Mouse (Mus musculus) embryonic facial prominence, embryonic 12.5 days (tissue): ENCODE data around the gene Asxl1. TPM values are rescaled to one million over a fixed set of nuclear protein-coding genes. Genes with fewer than 3 reads are reported as not detected.

Experiments used
- ATAC-seq: fragments of 200-750 bp; cut with Nextera tagmentation; 2 replicates; pipeline ENCODE4 v1.8.0; 2017; ENCODE audit not compliant: insufficient number of reproducible peaks, insufficient read depth, low FRiP score, low TSS enrichment
- H3K27ac ChIP-seq: fragments of 300-500 bp; sonication (generic); 2 replicates; pipeline ENCODE4 v1.5.1; 2016; ENCODE audit warnings: mild to moderate bottlenecking
- H3K27me3 ChIP-seq: fragments of 300-500 bp; sonication (generic); 2 replicates; pipeline ENCODE4 v1.6.1; 2016; ENCODE audit warnings: mild to moderate bottlenecking, moderate library complexity
- H3K36me3 ChIP-seq: fragments of 300-500 bp; sonication (generic); 2 replicates; pipeline ENCODE4 v1.6.1; 2016; ENCODE audit warnings: mild to moderate bottlenecking
- H3K4me1 ChIP-seq: fragments of 300-500 bp; sonication (generic); 2 replicates; pipeline ENCODE4 v1.6.1; 2016
- H3K4me2 ChIP-seq: fragments of 300-500 bp; sonication (generic); replicated peaks from 2 replicates; pipeline ENCODE4 v1.6.1; 2016; ENCODE audit warnings: mild to moderate bottlenecking, moderate library complexity
- H3K4me3 ChIP-seq: fragments of 300-500 bp; sonication (generic); 2 replicates; pipeline ENCODE4 v1.5.1; 2016; ENCODE audit warnings: mild to moderate bottlenecking
- H3K9ac ChIP-seq: fragments of 300-500 bp; sonication (generic); 2 replicates; pipeline ENCODE4 v1.6.1; 2016; ENCODE audit warnings: mild to moderate bottlenecking, moderate library complexity
- H3K9me3 ChIP-seq: fragments of 300-500 bp; sonication (generic); 2 replicates; pipeline ENCODE4 v1.6.1; 2016; ENCODE audit warnings: mild to moderate bottlenecking, moderate library complexity
- WGBS: fragments of 180-500 bp; shearing (Covaris S2); methylation state at CpG from one replicate; pipeline ENCODE4 v1.1.7; 2016; 5-methylcytosine and 5-hydroxymethylcytosine counted together
- polyA plus RNA-seq: library from polyadenylated mRNA; unstranded; fragments of >200 nt; fragmentation: Nextera tagmentation; extraction: Ambion mirVana; gene quantifications from 2 replicates; pipeline ENCODE4 v1.2.1, GENCODE M21; 2016

Asxl1 gene
- polyA plus RNA-seq, 1 experiment from 2014 or later: 19.1 TPM

DNA sequence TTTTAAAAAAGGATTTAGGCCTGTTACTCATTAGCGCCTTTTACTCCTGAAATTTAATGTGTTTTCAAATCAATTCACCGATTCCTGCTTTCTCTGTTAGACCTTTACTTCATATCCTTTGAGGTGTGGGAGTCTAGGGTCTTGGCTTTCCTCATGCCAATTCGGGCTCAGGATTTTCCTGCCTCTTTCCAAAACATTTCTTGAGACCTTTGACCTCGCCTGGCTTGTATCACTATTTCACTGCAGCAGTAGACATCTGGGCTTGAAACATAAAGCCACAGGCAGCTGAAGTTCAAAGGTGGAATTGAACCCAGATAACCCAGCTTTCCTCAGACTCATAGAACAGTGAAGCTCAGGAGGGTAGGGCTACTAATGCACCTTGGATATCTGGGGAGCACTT lies 100.8 kb downstream of the Asxl1 start:
- peak overlapping the region; percentile 85 for H3K4me2 ChIP-seq
- 13% methylated on average over 4 of the region's 4 CpGs for WGBS
- peak overlapping the region; percentile 97; the same call in 1 of the 2 replicates for H3K27ac ChIP-seq
- H3K27me3 ChIP-seq: no peaks in the 10 kb centered on the region
- H3K36me3 ChIP-seq: no peaks in the 10 kb centered on the region
- peaks cover 25% of the 10 kb centered on the region for H3K4me1 ChIP-seq
- H3K9me3 ChIP-seq: no peaks in the 10 kb centered on the region
- H3K9ac ChIP-seq: no peak overlapping the region
- no peak overlapping the region for H3K4me3 ChIP-seq
- ATAC-seq: no peak

DNA sequence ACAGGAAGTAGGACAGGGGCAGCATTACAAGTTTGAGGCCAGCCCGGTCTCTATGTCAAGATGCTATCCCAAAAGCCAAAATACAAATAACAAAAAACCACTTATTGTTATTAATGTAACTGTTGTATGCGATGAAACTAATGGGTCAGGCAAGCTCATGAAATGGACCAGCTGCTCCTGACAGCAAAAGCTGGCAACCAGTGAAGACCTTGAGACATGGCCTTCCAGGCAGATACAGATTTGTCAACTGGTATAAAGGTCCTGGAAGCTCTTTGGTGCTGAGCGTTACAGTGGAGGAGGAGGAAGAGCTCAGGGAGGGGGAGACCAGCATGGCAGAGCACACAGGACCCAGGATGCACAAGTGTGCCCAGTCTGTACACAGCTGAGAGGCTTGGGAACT lies 102.1 kb downstream of the Asxl1 start:
- no peak overlapping the region for H3K4me3 ChIP-seq
- H3K27me3 ChIP-seq: no peaks in the 10 kb centered on the region
- no peak overlapping the region for H3K4me2 ChIP-seq
- peaks cover 12% of the 10 kb centered on the region for H3K4me1 ChIP-seq
- H3K27ac ChIP-seq: no peak overlapping the region
- H3K36me3 ChIP-seq: no peaks in the 10 kb centered on the region
- WGBS: 91% methylated on average over 3 of the region's 3 CpGs
- no peak for ATAC-seq
- no peaks in the 10 kb centered on the region for H3K9me3 ChIP-seq
- no peak overlapping the region for H3K9ac ChIP-seq

DNA sequence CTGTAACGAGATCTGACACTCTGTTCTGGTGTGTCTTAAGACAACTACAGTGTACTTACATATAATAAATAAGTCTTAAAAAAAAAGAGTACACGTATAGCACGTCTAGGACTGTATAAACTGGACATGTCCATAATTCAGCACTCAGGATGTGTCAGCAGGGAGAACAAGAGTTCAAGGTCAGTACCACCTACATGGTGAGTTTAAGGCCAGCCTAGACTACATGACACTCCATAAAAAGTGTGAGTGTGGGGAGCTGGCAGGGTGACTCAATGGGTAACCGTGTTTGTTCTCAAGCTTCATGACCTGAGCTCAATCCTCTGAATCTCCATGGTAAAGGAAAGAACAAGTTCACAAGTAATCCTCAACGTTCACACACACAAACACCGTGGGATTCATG lies 102.9 kb downstream of the Asxl1 start:
- Histone ChIP-seq H3K4me2 (no peak overlapping the region), H3K4me1 (peaks cover 7% of the 10 kb centered on the region), H3K4me3 (no peak overlapping the region), H3K36me3 (no peaks in the 10 kb centered on the region), H3K27me3 (no peaks in the 10 kb centered on the region), H3K9me3 (no peaks in the 10 kb centered on the region), H3K27ac (no peak overlapping the region), H3K9ac (no peak overlapping the region)
- no peak for ATAC-seq
- 88% methylated on average over 6 of the region's 6 CpGs for WGBS

Other genes with a start within 250 kb of the Asxl1 start
- 4.0 and 4.2 TPM in 2 replicates for gene Hck, start 237.4 kb upstream of the Asxl1 start, polyA plus RNA-seq
- gene Tm9sf4, start 184.5 kb upstream of the Asxl1 start, polyA plus RNA-seq: 82.9 and 88.1 TPM in 2 replicates
- 15.2 and 16.9 TPM in 2 replicates for gene Tspyl3, start 120.4 kb upstream of the Asxl1 start, polyA plus RNA-seq
- 14.4 and 16.7 TPM in 2 replicates for gene Plagl2, start 104.4 kb upstream of the Asxl1 start, polyA plus RNA-seq
- 6.8 and 7.6 TPM in 2 replicates for gene Pofut1, start 104.3 kb upstream of the Asxl1 start, polyA plus RNA-seq
- 7.6 TPM in 2 replicates for gene Kif3b, start 54.4 kb upstream of the Asxl1 start, polyA plus RNA-seq
- gene 4930404H24Rik, start 147.0 kb downstream of the Asxl1 start, polyA plus RNA-seq: not detected in 2 replicates
- gene Nol4l, start 184.1 kb downstream of the Asxl1 start, polyA plus RNA-seq: 19.4 and 22.3 TPM in 2 replicates